Mouse (Mus musculus): ENCODE data around the gene Mov10l1. TPM values are rescaled to one million over a fixed set of nuclear protein-coding genes. Genes with fewer than 3 reads are reported as not detected.

The Mov10l1 gene
- polyA plus RNA-seq, 1 experiment = not detected

- no peaks in the 10 kb centered on the region for H3K79me3 ChIP-seq (ENCODE audit: low read depth)
- no peak for TF ChIP-seq CTCF (IDR thresholded peaks at IDR 0.05; ENCODE audit: control insufficient read depth, insufficient read depth, insufficient read length)
- TF ChIP-seq MAX (IDR thresholded peaks at IDR 0.05) = no peak
- no peak for TF ChIP-seq CEBPB (IDR thresholded peaks at IDR 0.05; ENCODE audit: low read depth)
- TF ChIP-seq FOSL1 (IDR thresholded peaks at IDR 0.05; ENCODE audit: insufficient read depth, low read length, poor library complexity, severe bottlenecking) = no peak
- TF ChIP-seq MYOD1 (IDR thresholded peaks at IDR 0.05; ENCODE audit: control insufficient read depth, insufficient read length, low read depth) = no peak
- no peak for TF ChIP-seq MYOG (IDR thresholded peaks at IDR 0.05; ENCODE audit: control insufficient read depth, extremely low read depth, insufficient read length)
- no peak for TF ChIP-seq USF1 (IDR thresholded peaks at IDR 0.05; ENCODE audit: low read depth)
- H3K4me3 ChIP-seq (ENCODE audit: insufficient read depth, poor library complexity, severe bottlenecking) = no peak overlapping the region
- no peak overlapping the region for H3ac ChIP-seq (ENCODE audit: control insufficient read depth, insufficient read length, low read depth)
- no peaks in the 10 kb centered on the region for H3K79me2 ChIP-seq (ENCODE audit: control insufficient read depth, insufficient read depth)
- H3K36me3 ChIP-seq (ENCODE audit: control insufficient read depth, insufficient read depth) = peaks cover 96% of the 10 kb centered on the region
- no peaks in the 10 kb centered on the region for H3K27me3 ChIP-seq (ENCODE audit: control insufficient read depth, insufficient read depth, insufficient read length)
These were observed 121.2 kb downstream of the Mov10l1 start for GRCm38 (mm10) chr15:89103921-89104320.

- H3K27me3 ChIP-seq (ENCODE audit: control insufficient read depth, insufficient read depth, insufficient read length) = no peaks in the 10 kb centered on the region
- H3K4me3 ChIP-seq (ENCODE audit: insufficient read depth, poor library complexity, severe bottlenecking) = no peak overlapping the region
- peaks cover 96% of the 10 kb centered on the region for H3K36me3 ChIP-seq (ENCODE audit: control insufficient read depth, insufficient read depth)
- H3K79me2 ChIP-seq (ENCODE audit: control insufficient read depth, insufficient read depth) = no peaks in the 10 kb centered on the region
- no peaks in the 10 kb centered on the region for H3K79me3 ChIP-seq (ENCODE audit: low read depth)
- no peak overlapping the region for H3ac ChIP-seq (ENCODE audit: control insufficient read depth, insufficient read length, low read depth)
- no peak for TF ChIP-seq FOSL1 (IDR thresholded peaks at IDR 0.05; ENCODE audit: insufficient read depth, low read length, poor library complexity, severe bottlenecking)
- TF ChIP-seq CEBPB (IDR thresholded peaks at IDR 0.05; ENCODE audit: low read depth) = no peak
- TF ChIP-seq MAX (IDR thresholded peaks at IDR 0.05) = no peak
- no peak for TF ChIP-seq MYOG (IDR thresholded peaks at IDR 0.05; ENCODE audit: control insufficient read depth, extremely low read depth, insufficient read length)
- no peak for TF ChIP-seq CTCF (IDR thresholded peaks at IDR 0.05; ENCODE audit: control insufficient read depth, insufficient read depth, insufficient read length)
- no peak for TF ChIP-seq MYOD1 (IDR thresholded peaks at IDR 0.05; ENCODE audit: control insufficient read depth, insufficient read length, low read depth)
- no peak for TF ChIP-seq USF1 (IDR thresholded peaks at IDR 0.05; ENCODE audit: low read depth)
These were observed 121.7 kb downstream of the Mov10l1 start for GRCm38 (mm10) chr15:89104425-89104824.

Other genes with a start within 250 kb of the Mov10l1 start
- 23.8 TPM for gene Brd1, start 248.7 kb upstream of the Mov10l1 start, polyA plus RNA-seq (2012; fragmentation: generic; extraction: Trizol)
- gene Zbed4, start 231.2 kb upstream of the Mov10l1 start, polyA plus RNA-seq (2012; fragmentation: generic; extraction: Trizol) = 9.6 TPM
- gene Alg12, start 163.6 kb upstream of the Mov10l1 start, polyA plus RNA-seq (2012; fragmentation: generic; extraction: Trizol) = 14.2 TPM
- 107 TPM for gene Creld2, start 163.3 kb upstream of the Mov10l1 start, polyA plus RNA-seq (2012; fragmentation: generic; extraction: Trizol)
- 68.3 TPM for gene Pim3, start 120.7 kb upstream of the Mov10l1 start, polyA plus RNA-seq (2012; fragmentation: generic; extraction: Trizol)
- gene Ttll8, start 28.5 kb upstream of the Mov10l1 start, polyA plus RNA-seq (2012; fragmentation: generic; extraction: Trizol) = not detected
- 0.02 TPM for gene Mlc1, start 3.9 kb upstream of the Mov10l1 start, polyA plus RNA-seq (2012; fragmentation: generic; extraction: Trizol)
- not detected for gene Panx2, start 76.8 kb downstream of the Mov10l1 start, polyA plus RNA-seq (2012; fragmentation: generic; extraction: Trizol)
- 74.1 TPM for gene Trabd, start 92.2 kb downstream of the Mov10l1 start, polyA plus RNA-seq (2012; fragmentation: generic; extraction: Trizol)
- gene Selenoo, start 106.2 kb downstream of the Mov10l1 start, polyA plus RNA-seq (2012; fragmentation: generic; extraction: Trizol) = 13.7 TPM
- gene Tubgcp6, start 140.2 kb downstream of the Mov10l1 start, polyA plus RNA-seq (2012; fragmentation: generic; extraction: Trizol) = 19.0 TPM
- 15.0 TPM for gene Hdac10, start 145.8 kb downstream of the Mov10l1 start, polyA plus RNA-seq (2012; fragmentation: generic; extraction: Trizol)
- gene Mapk12, start 157.8 kb downstream of the Mov10l1 start, polyA plus RNA-seq (2012; fragmentation: generic; extraction: Trizol) = 30.5 TPM
- 14.9 TPM for gene Mapk11, start 166.7 kb downstream of the Mov10l1 start, polyA plus RNA-seq (2012; fragmentation: generic; extraction: Trizol)
- 206 TPM for gene Plxnb2, start 197.9 kb downstream of the Mov10l1 start, polyA plus RNA-seq (2012; fragmentation: generic; extraction: Trizol)
- gene Dennd6b, start 213.6 kb downstream of the Mov10l1 start, polyA plus RNA-seq (2012; fragmentation: generic; extraction: Trizol) = 2.1 TPM
- gene Ppp6r2, start 228.6 kb downstream of the Mov10l1 start, polyA plus RNA-seq (2012; fragmentation: generic; extraction: Trizol) = 18.4 TPM

Measured in C2C12 (cell line).